In the genomic region with DNA sequence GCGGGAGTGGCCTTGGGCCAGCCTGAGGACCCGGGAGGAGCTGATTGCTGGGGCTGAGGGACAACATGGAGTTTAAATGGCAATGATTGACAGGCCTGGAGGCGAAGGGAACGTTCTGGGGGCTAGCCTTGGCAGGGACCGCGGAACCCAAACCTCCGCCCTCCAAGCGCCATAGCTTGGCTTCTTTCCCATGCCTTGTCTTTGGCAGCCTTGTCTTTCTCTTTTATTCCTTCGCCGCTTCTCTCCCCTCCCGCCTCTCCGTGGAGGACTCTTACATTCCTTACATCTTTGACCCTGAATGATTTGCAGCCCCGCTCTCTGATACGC, we compare ENCODE assay signal across 10 mouse cellular contexts. TPM values are rescaled to one million over a fixed set of nuclear protein-coding genes. Genes with fewer than 3 reads are reported as not detected.
DNase-seq lines count a peak whose midpoint lies in the region; ATAC-seq and TF ChIP-seq lines count a peak whose summit lies in the region.
"Had no signal": no experiment of that assay in that cellular context is flagged by ENCODE, and none has a peak within 500 bp of the region (broad histone marks: within the 10 kb centered on the region; RNA-seq: fewer than 3 reads in every experiment).

No protein-coding gene starts in this region.

- TF ChIP-seq CTCF in cerebellum, adult 2 months (IDR thresholded peaks at IDR 0.05; ENCODE audit: borderline replicate concordance, insufficient read depth, low read depth, low read length), result no peak
- no peak for TF ChIP-seq CTCF in heart, postnatal 0 days (IDR thresholded peaks at IDR 0.05; ENCODE audit: low read depth)

- H3K27me3 ChIP-seq in cerebellum, adult 2 months (ENCODE audit: control insufficient read depth, insufficient read depth, low read length), result no peaks in the 10 kb centered on the region
- H3K27me3 ChIP-seq in heart, postnatal 0 days (ENCODE audit: control insufficient read depth, insufficient read depth, low read length), result no peaks in the 10 kb centered on the region
- H3K27me3 ChIP-seq in liver, embryonic 12.5 days (replicated peaks), result no peaks in the 10 kb centered on the region
- no peaks in the 10 kb centered on the region for H3K27me3 ChIP-seq in neural tube, embryonic 14.5 days (ENCODE audit: control insufficient read depth, insufficient read depth, low read length)
- H3K27me3 ChIP-seq: Patski had no signal

- H3K36me3 ChIP-seq in heart, postnatal 0 days (replicated peaks; ENCODE audit: control insufficient read depth, insufficient read depth, low read length), result peaks cover 32% of the 10 kb centered on the region
- H3K36me3 ChIP-seq in liver, embryonic 12.5 days, result peaks cover 46% of the 10 kb centered on the region
- peaks cover 15% of the 10 kb centered on the region for H3K36me3 ChIP-seq in neural tube, embryonic 14.5 days (ENCODE audit: control insufficient read depth, insufficient read depth, low read length)

- peak overlapping the region; percentile 81 for H3K4me3 ChIP-seq in cerebellum, adult 2 months (replicated peaks; ENCODE audit: insufficient read depth, low read depth, low read length)
- H3K4me3 ChIP-seq in heart, postnatal 0 days (ENCODE audit: low read depth, low read length), result peak overlapping the region; percentile 92
- H3K4me3 ChIP-seq in liver, embryonic 12.5 days, result peak overlapping the region; percentile 98
- peak overlapping the region; percentile 95 for H3K4me3 ChIP-seq in neural tube, embryonic 14.5 days (ENCODE audit: low read depth, low read length)

- no peak for TF ChIP-seq POLR2A in cerebellum, adult 2 months (IDR thresholded peaks at IDR 0.05; ENCODE audit: borderline replicate concordance, insufficient read depth, low read length)

- peak; percentile 28 for DNase-seq in gastrocnemius, adult 18-20 months (ENCODE audit: low spot score)
- no peak for DNase-seq in gastrocnemius, postnatal 36 days
- DNase-seq in 3T3-L1 (ENCODE audit: low read depth, low spot score), result peak; percentile 61
- DNase-seq in cerebellum, adult 2 months, result peak in 1 of 2 experiments; percentile 54
- DNase-seq in heart, postnatal 0 days (ENCODE audit: low spot score), result peak; percentile 50
- DNase-seq in right cerebral cortex, adult 18-20 months, result no peak

- under 1% methylated on average over 14 of the region's 14 CpGs for WGBS in cerebellum, adult 2 months
- 1% methylated on average over 14 of the region's 14 CpGs for WGBS in heart, postnatal 0 days
- WGBS in liver, embryonic 12.5 days (ENCODE audit: insufficient replicate concordance), result 3% methylated on average over 14 of the region's 14 CpGs
- WGBS in neural tube, embryonic 14.5 days, result 0% methylated on average over 14 of the region's 14 CpGs

- ATAC-seq in heart, postnatal 0 days (ENCODE audit: insufficient read depth, low read depth), result peak; percentile 5; the same call in 1 of the 2 replicates
- ATAC-seq in liver, embryonic 12.5 days, result no peak
- ATAC-seq in neural tube, embryonic 14.5 days (ENCODE audit: low read depth), result no peak

- H3K27ac ChIP-seq in cerebellum, adult 2 months (ENCODE audit: insufficient read depth, low read length), result peak overlapping the region; percentile 49
- H3K27ac ChIP-seq in heart, postnatal 0 days (ENCODE audit: low read depth), result peak overlapping the region; percentile 90
- peak overlapping the region; percentile 88 for H3K27ac ChIP-seq in liver, embryonic 12.5 days
- H3K27ac ChIP-seq in neural tube, embryonic 14.5 days (ENCODE audit: low read depth, low read length), result peak overlapping the region; percentile 91

- intact Hi-C loops in gastrocnemius, postnatal 36 days (cut with DNase I), result loop anchor here (5.0 kb wide), 1 partner anchor 130 kb away; no protein-coding TSS in a partner anchor

- H3K9ac ChIP-seq in heart, postnatal 0 days (replicated peaks; ENCODE audit: low read depth, low read length), result peak overlapping the region; percentile 84
- peak overlapping the region; percentile 95 for H3K9ac ChIP-seq in liver, embryonic 12.5 days
- H3K9ac ChIP-seq in neural tube, embryonic 14.5 days (replicated peaks; ENCODE audit: low read depth, low read length), result peak overlapping the region; percentile 82

- H3K4me1 ChIP-seq in cerebellum, adult 2 months (ENCODE audit: control insufficient read depth, insufficient read depth, low read length), result peaks cover 10% of the 10 kb centered on the region
- H3K4me1 ChIP-seq in heart, postnatal 0 days (ENCODE audit: control insufficient read depth, insufficient read depth), result peaks cover 13% of the 10 kb centered on the region
- peaks cover 68% of the 10 kb centered on the region for H3K4me1 ChIP-seq in liver, embryonic 12.5 days
- H3K4me1 ChIP-seq in neural tube, embryonic 14.5 days (ENCODE audit: control insufficient read depth, insufficient read depth, low read length), result peaks cover 32% of the 10 kb centered on the region

- peak overlapping the region; percentile 77 for H3K4me2 ChIP-seq in heart, postnatal 0 days (ENCODE audit: low read depth, low read length)
- peak overlapping the region; percentile 97 for H3K4me2 ChIP-seq in liver, embryonic 12.5 days
- H3K4me2 ChIP-seq in neural tube, embryonic 14.5 days (ENCODE audit: low read depth, low read length), result peak overlapping the region; percentile 99

- TF ChIP-seq EP300 in heart, postnatal 0 days (IDR thresholded peaks at IDR 0.05; ENCODE audit: low read depth), result no peak

- H3K9me3 ChIP-seq in heart, postnatal 0 days (replicated peaks; ENCODE audit: control insufficient read depth, low read length), result no peaks in the 10 kb centered on the region
- H3K9me3 ChIP-seq in liver, embryonic 12.5 days (replicated peaks), result no peaks in the 10 kb centered on the region
- no peaks in the 10 kb centered on the region for H3K9me3 ChIP-seq in neural tube, embryonic 14.5 days (ENCODE audit: control insufficient read depth, low read length)

RNA-seq across cellular contexts. Expression of a gene that starts 0.6 kb away (rescaled TPM):
- total RNA-seq in gastrocnemius, adult 18-20 months (2021), result 10 to 100 TPM; 12.7 to 13.2 TPM
- 10 to 100 TPM; 10.4 to 10.5 TPM for total RNA-seq in gastrocnemius, postnatal 36 days (2021)
- 88.0 and 90.5 TPM in 2 replicates for polyA plus RNA-seq in cerebellum, adult 2 months (2012; rRNA removed)
- 27.1 and 27.3 TPM in 2 replicates for total RNA-seq in heart, postnatal 0 days (2014; rRNA removed; ENCODE audit: low replicate concordance)
- polyA plus RNA-seq in heart, postnatal 0 days (2015; fragmentation: Nextera tagmentation; extraction: Ambion mirVana), result 21.9 and 24.0 TPM in 2 replicates
- 14.2 and 14.8 TPM in 2 replicates for polyA plus RNA-seq in liver, embryonic 12.5 days (2016; fragmentation: Nextera tagmentation; extraction: Ambion mirVana)
- polyA plus RNA-seq in neural tube, embryonic 14.5 days (2014; fragmentation: Nextera tagmentation; extraction: Ambion mirVana), result 64.5 and 71.2 TPM in 2 replicates

RNA-seq across cellular contexts. Expression of a gene that starts 0.7 kb away (rescaled TPM):
- 10 to 100 TPM; 61.0 to 65.2 TPM for total RNA-seq in gastrocnemius, adult 18-20 months (2021)
- 10 to 100 TPM; 48.1 to 50.4 TPM for total RNA-seq in gastrocnemius, postnatal 36 days (2021)
- polyA plus RNA-seq in cerebellum, adult 2 months (2012; rRNA removed), result 78.9 and 83.6 TPM in 2 replicates
- total RNA-seq in heart, postnatal 0 days (2014; rRNA removed; ENCODE audit: low replicate concordance), result 28.1 and 34.6 TPM in 2 replicates
- 55.5 and 56.1 TPM in 2 replicates for polyA plus RNA-seq in heart, postnatal 0 days (2015; fragmentation: Nextera tagmentation; extraction: Ambion mirVana)
- 64.1 and 66.1 TPM in 2 replicates for polyA plus RNA-seq in liver, embryonic 12.5 days (2016; fragmentation: Nextera tagmentation; extraction: Ambion mirVana)
- 131 and 140 TPM in 2 replicates for polyA plus RNA-seq in neural tube, embryonic 14.5 days (2014; fragmentation: Nextera tagmentation; extraction: Ambion mirVana)

RNA-seq across cellular contexts. Expression of a gene that starts 11.0 kb away (rescaled TPM):
- not detected for total RNA-seq in gastrocnemius, adult 18-20 months (2021)
- total RNA-seq in gastrocnemius, postnatal 36 days (2021), result not detected
- 0.13 TPM in 1 of 2 replicates, not detected in the other for polyA plus RNA-seq in cerebellum, adult 2 months (2012; rRNA removed)
- not detected in 2 replicates for total RNA-seq in heart, postnatal 0 days (2014; rRNA removed; ENCODE audit: low replicate concordance)
- polyA plus RNA-seq in heart, postnatal 0 days (2015; fragmentation: Nextera tagmentation; extraction: Ambion mirVana), result not detected in 2 replicates
- polyA plus RNA-seq in liver, embryonic 12.5 days (2016; fragmentation: Nextera tagmentation; extraction: Ambion mirVana), result 22.7 and 23.0 TPM in 2 replicates
- 0.44 TPM in 1 of 2 replicates, not detected in the other for polyA plus RNA-seq in neural tube, embryonic 14.5 days (2014; fragmentation: Nextera tagmentation; extraction: Ambion mirVana)
- total RNA-seq: hematopoietic stem cell, adult 5-6 weeks had no signal

RNA-seq across cellular contexts. Expression of a gene that starts 35.1 kb away (rescaled TPM):
- total RNA-seq in gastrocnemius, adult 18-20 months (2021), result 10 to 100 TPM; 44.5 to 47.0 TPM
- total RNA-seq in gastrocnemius, postnatal 36 days (2021), result 10 to 100 TPM; 50.5 to 55.7 TPM
- 40.6 and 41.6 TPM in 2 replicates for polyA plus RNA-seq in cerebellum, adult 2 months (2012; rRNA removed)
- total RNA-seq in heart, postnatal 0 days (2014; rRNA removed; ENCODE audit: low replicate concordance), result 14.3 and 17.6 TPM in 2 replicates
- 4.2 and 4.5 TPM in 2 replicates for polyA plus RNA-seq in heart, postnatal 0 days (2015; fragmentation: Nextera tagmentation; extraction: Ambion mirVana)
- 9.3 TPM in 2 replicates for polyA plus RNA-seq in liver, embryonic 12.5 days (2016; fragmentation: Nextera tagmentation; extraction: Ambion mirVana)
- 11.6 and 14.0 TPM in 2 replicates for polyA plus RNA-seq in neural tube, embryonic 14.5 days (2014; fragmentation: Nextera tagmentation; extraction: Ambion mirVana)

RNA-seq across cellular contexts. Expression of a gene that starts 43.2 kb away (rescaled TPM):
- 100 to 1,000 TPM; 388 to 467 TPM for total RNA-seq in gastrocnemius, adult 18-20 months (2021)
- 100 to 1,000 TPM; 433 to 434 TPM for total RNA-seq in gastrocnemius, postnatal 36 days (2021)
- polyA plus RNA-seq in cerebellum, adult 2 months (2012; rRNA removed), result 115 and 117 TPM in 2 replicates
- 35.2 and 36.9 TPM in 2 replicates for total RNA-seq in heart, postnatal 0 days (2014; rRNA removed; ENCODE audit: low replicate concordance)
- polyA plus RNA-seq in heart, postnatal 0 days (2015; fragmentation: Nextera tagmentation; extraction: Ambion mirVana), result 52.9 and 61.2 TPM in 2 replicates
- polyA plus RNA-seq in liver, embryonic 12.5 days (2016; fragmentation: Nextera tagmentation; extraction: Ambion mirVana), result 8.7 and 8.9 TPM in 2 replicates
- 51.3 and 52.7 TPM in 2 replicates for polyA plus RNA-seq in neural tube, embryonic 14.5 days (2014; fragmentation: Nextera tagmentation; extraction: Ambion mirVana)

Comparison
In these comparisons a context has a peak if more than half of its experiments do, and no peak if none do; other contexts are left out.
1. DNase-seq: peak in gastrocnemius, adult 18-20 months (single experiment), 3T3-L1 (single experiment) and heart, postnatal 0 days (single experiment); none in gastrocnemius, postnatal 36 days (0 of 2) and right cerebral cortex, adult 18-20 months (single experiment).
2. RNA of a gene that starts 11.0 kb away (polyA plus RNA-seq): 22.7 to 23.0 TPM in liver, embryonic 12.5 days; 0.44 TPM in neural tube, embryonic 14.5 days, 0.13 TPM in cerebellum, adult 2 months and not detected in heart, postnatal 0 days; every median in the first group is over 10 times any median in the second.
3. Peak in every context shown above with its lines, with median percentiles within 50 percentile points of each other: H3K27ac ChIP-seq, H3K4me3 ChIP-seq, H3K4me2 ChIP-seq and H3K9ac ChIP-seq.